Mouse (Mus musculus) large intestine, adult 2 months (tissue): Measurements from ENCODE around the gene Atg13. TPM values are rescaled to one million over a fixed set of nuclear protein-coding genes. Genes with fewer than 3 reads are reported as not detected.
A peak's percentile ranks its signal among the peaks of the same experiment; 100 is the strongest.

Experiments used
- DNase-seq: peaks from one replicate; pipeline ENCODE4 v3.0.0-alpha.2; 2012; ENCODE audit warnings: low read depth, low spot score
- WGBS: fragments of 180-500 bp; shearing (Covaris S2); methylation state at CpG from one replicate; pipeline ENCODE4 v1.1.7; 2018; 5-methylcytosine and 5-hydroxymethylcytosine counted together
- polyA plus RNA-seq: library from polyadenylated mRNA; depleted of rRNA; stranded (reverse); fragments of >200 nt; gene quantifications from 2 replicates; pipeline ENCODE4 v1.2.3, GENCODE M21; 2012

The Atg13 gene
- polyA plus RNA-seq, 1 experiment = 26.3 TPM

- 50% methylated on average over 14 of the region's 14 CpGs for WGBS
- DNase-seq = no peak
Measured at GRCm38 (mm10) chr2:91651458-91652258, 58.7 kb downstream of the Atg13 start.

GRCm38 (mm10) chr2:91650360-91650995 is 59.9 kb downstream of the Atg13 start:
- 2% methylated on average over 16 of the region's 16 CpGs for WGBS
- DNase-seq = no peak

- WGBS = under 1% methylated on average over 44 of the region's 44 CpGs
- peak; percentile 98 for DNase-seq
Measured at GRCm38 (mm10) chr2:91649553-91650359, 60.6 kb downstream of the Atg13 start, which contains the start of the genes Zfp408 and Arhgap1. Gene Zfp408, minus strand, starts transcription at chr2:91649791. Gene Arhgap1, plus strand, starts transcription at chr2:91649860.

- DNase-seq = no peak
- WGBS = 1% methylated on average over 15 of the region's 15 CpGs
Measured at GRCm38 (mm10) chr2:91649152-91649551, 61.2 kb downstream of the Atg13 start.

GRCm38 (mm10) chr2:91646733-91647132 is 63.6 kb downstream of the Atg13 start:
- 44% methylated on average over 1 of the region's 1 CpGs for WGBS
- no peak for DNase-seq

- WGBS = 87% methylated on average over 11 of the region's 11 CpGs
- no peak for DNase-seq
Measured at GRCm38 (mm10) chr2:91645811-91646210, 64.6 kb downstream of the Atg13 start.

- DNase-seq = no peak
- 98% methylated on average over 15 of the region's 15 CpGs for WGBS
Measured at GRCm38 (mm10) chr2:91645354-91645753, 65.0 kb downstream of the Atg13 start.

- WGBS = 87% methylated on average over 11 of the region's 11 CpGs
- DNase-seq = no peak
Measured at GRCm38 (mm10) chr2:91644021-91644420, 66.4 kb downstream of the Atg13 start.

- DNase-seq = peak; percentile 51
- WGBS = 66% methylated on average over 2 of the region's 2 CpGs
Measured at GRCm38 (mm10) chr2:91642825-91643415, 67.5 kb downstream of the Atg13 start.

GRCm38 (mm10) chr2:91638931-91639330 is 71.4 kb downstream of the Atg13 start:
- no peak for DNase-seq
- 29% methylated on average over 6 of the region's 6 CpGs for WGBS

GRCm38 (mm10) chr2:91636727-91637338 is 73.5 kb downstream of the Atg13 start:
- 46% methylated on average over 5 of the region's 5 CpGs for WGBS
- no peak for DNase-seq

- DNase-seq = no peak
- 76% methylated on average over 8 of the region's 8 CpGs for WGBS
Measured at GRCm38 (mm10) chr2:91636229-91636628, 74.1 kb downstream of the Atg13 start, which contains the start of gene F2. Gene F2, minus strand, starts transcription at chr2:91636414.

- DNase-seq = no peak
- WGBS = 91% methylated on average over 11 of the region's 11 CpGs
Measured at GRCm38 (mm10) chr2:91635486-91635885, 74.9 kb downstream of the Atg13 start.

- no peak for DNase-seq
- WGBS = 86% methylated on average over 9 of the region's 9 CpGs
Measured at GRCm38 (mm10) chr2:91634841-91635240, 75.5 kb downstream of the Atg13 start.

- 51% methylated on average over 12 of the region's 12 CpGs for WGBS
- no peak for DNase-seq
Measured at GRCm38 (mm10) chr2:91633334-91633977, 76.9 kb downstream of the Atg13 start.

- 40% methylated on average over 5 of the region's 5 CpGs for WGBS
- DNase-seq = no peak
Measured at GRCm38 (mm10) chr2:91632316-91632715, 78.1 kb downstream of the Atg13 start.

GRCm38 (mm10) chr2:91631826-91632225 is 78.5 kb downstream of the Atg13 start:
- no peak for DNase-seq
- 86% methylated on average over 5 of the region's 5 CpGs for WGBS

- 92% methylated on average over 12 of the region's 12 CpGs for WGBS
Measured at GRCm38 (mm10) chr2:91630384-91630783, 80.0 kb downstream of the Atg13 start.

GRCm38 (mm10) chr2:91629682-91630081 is 80.7 kb downstream of the Atg13 start:
- WGBS = 76% methylated on average over 18 of the region's 18 CpGs
- DNase-seq = no peak

More at GRCm38 (mm10) chr2:91630384-91630783, 80.0 kb downstream of the Atg13 start:
- no peak for DNase-seq
